Mouse (Mus musculus) lung, adult 2 months (tissue): ENCODE measurements around the gene Fam3a. TPM values are rescaled to one million over a fixed set of nuclear protein-coding genes. Genes with fewer than 3 reads are reported as not detected.
A peak's percentile ranks its signal among the peaks of the same experiment; 100 is the strongest.

ENCODE experiments used
- DNase-seq: peaks from one replicate; pipeline ENCODE4 v3.0.0; 2022
- H3K4me1 ChIP-seq: fragments of 200-500 bp; 2 replicates; pipeline ENCODE4 v1.6.1; 2011; ENCODE audit warnings: low read length; ENCODE audit not compliant: control insufficient read depth, insufficient read depth
- H3K4me3 ChIP-seq: fragments of 200-500 bp; replicated peaks from 2 replicates; pipeline ENCODE3; 2011; ENCODE audit warnings: low read depth, mild to moderate bottlenecking, control low read depth, low read length; ENCODE audit errors: extremely low read depth
- CTCF ChIP-seq: fragments of 200-500 bp; IDR thresholded peaks from 2 replicates; pipeline ENCODE4 v1.5.1; 2011; ENCODE audit warnings: mild to moderate bottlenecking, low read length, control low read depth; ENCODE audit not compliant: insufficient read depth
- POLR2A ChIP-seq: fragments of 200-500 bp; IDR thresholded peaks from 2 replicates; pipeline ENCODE4 v1.6.1; 2011; ENCODE audit warnings: low read depth, mild to moderate bottlenecking, control low read depth, low read length, borderline replicate concordance; ENCODE audit errors: extremely low read depth
- WGBS: fragments of 180-500 bp; shearing (Covaris S2); methylation state at CpG from one replicate; pipeline ENCODE4 v1.1.7; 2018; 5-methylcytosine and 5-hydroxymethylcytosine counted together
- polyA plus RNA-seq: library from polyadenylated mRNA; depleted of rRNA; stranded (reverse); fragments of >200 nt; gene quantifications from 2 replicates; pipeline ENCODE4 v1.2.3, GENCODE M21; 2012; rRNA removed

Gene Fam3a
- 50.9 and 53.3 TPM in 2 replicates for polyA plus RNA-seq

DNA sequence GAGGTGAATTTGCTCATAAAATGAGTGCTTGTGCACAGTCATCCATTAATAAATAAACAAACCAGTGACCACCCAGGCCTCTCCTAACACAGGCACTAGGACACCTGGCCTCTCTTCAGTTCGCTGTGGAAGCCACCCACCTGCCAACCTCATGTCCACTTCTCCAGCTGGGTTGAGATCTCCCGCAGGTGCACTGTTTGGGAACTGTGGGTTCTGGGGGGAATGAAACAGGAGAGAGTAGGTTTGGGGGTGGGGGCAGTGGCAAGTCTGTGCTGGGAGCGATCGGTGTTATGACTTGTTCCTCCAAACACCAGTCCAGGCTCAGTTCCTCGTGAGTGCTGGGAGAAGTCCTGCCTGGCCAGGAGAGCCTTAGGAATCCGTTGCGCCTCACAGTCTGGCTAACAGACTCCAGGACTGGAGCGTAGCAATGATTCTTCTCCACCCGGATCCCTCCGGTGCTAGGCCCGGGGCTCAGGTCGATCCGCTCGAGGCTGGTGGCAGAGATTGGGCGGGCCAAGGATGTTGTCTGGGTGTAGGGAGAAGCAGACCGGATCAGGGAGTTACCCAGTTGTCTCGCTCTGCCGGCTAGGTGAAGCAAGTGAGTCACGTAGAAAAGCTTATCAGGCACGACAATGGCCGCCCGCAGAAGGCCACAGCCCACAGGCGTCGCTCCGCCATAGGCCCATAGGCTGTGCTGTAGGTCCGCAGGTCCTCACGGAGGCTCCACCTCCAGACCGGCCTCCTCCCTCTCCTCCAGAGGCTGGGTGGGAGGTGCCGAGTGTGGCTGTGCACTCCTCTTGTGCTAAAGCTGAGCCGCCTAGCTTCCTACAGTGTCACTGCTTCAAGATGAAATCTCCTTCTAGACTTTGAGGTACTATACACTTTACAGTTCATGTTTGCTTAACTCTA lies at the start of gene Fam3a, which contains the start of gene Ikbkg:
Gene Fam3a, minus strand, starts transcription at position 738 of the 909 bp plus-strand sequence.
Gene Ikbkg, plus strand, starts transcription at position 756 of the 909 bp plus-strand sequence.
- 30% methylated on average over 30 of the region's 30 CpGs for WGBS
- Histone ChIP-seq H3K4me1 (no peaks in the 10 kb centered on the region; the same call in 1 of the 2 replicates), H3K4me3 (peak within 1 kb of the TSS; percentile 78)
- DNase-seq: peak; percentile 64
- TF ChIP-seq CTCF: no peak
- TF ChIP-seq POLR2A: peak; percentile 88; the same call in 1 of the 2 replicates

DNA sequence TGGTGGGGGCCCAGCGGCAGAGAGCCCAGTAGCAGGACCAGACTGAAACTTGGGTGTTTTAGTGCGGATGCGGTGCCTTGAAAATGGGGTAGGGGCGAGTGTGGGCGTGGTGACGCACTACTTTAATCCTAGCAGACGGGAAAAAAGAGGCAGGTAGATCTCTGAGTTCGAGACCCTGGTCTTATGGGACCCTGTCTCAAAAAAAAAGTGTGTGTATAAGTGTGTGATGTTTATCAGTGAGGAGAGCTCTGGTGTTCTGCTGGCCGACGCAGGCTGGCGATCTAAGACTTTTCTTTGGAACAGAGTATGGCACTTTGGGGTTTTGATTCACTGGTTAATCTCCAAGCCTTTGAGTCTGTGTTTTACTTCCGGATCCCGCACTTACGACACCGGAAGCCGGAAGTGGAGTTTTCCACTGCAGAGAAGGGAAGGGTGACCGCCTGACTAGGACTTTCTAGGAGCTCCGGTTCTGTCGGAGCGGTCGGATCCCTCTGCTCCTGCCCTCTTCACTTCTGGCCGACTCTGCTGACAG lies 36.3 kb upstream of the Fam3a start:
- peak overlapping the region; percentile 94 for H3K4me3 ChIP-seq
- H3K4me1 ChIP-seq: peaks cover 10% of the 10 kb centered on the region
- TF ChIP-seq POLR2A: peak; percentile 50; the same call in 1 of the 2 replicates
- TF ChIP-seq CTCF: no peak
- DNase-seq: peak; percentile 71
- WGBS: 37% methylated on average over 22 of the region's 22 CpGs

DNA sequence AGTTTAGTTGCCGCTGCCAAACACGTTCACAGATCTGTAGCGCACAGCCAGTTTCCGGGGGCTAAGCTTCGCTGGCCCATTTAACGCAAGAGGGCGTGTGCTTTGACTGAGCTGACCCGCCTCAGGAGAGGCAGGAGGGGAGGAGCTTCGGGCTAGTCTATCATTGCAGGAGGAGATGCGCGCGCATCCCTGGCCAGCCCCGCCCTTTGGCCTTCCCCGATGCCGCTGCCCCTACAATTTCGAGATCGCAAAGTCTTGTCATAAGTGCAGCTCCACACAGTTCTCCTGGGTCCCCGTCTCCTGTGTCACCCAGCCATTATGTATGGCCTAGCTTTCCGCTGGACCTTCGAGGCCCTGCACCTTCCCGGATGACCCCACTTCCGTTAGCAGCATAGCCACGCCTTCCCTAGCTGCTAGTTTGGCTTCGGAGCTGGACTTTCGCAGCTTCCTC lies 35.8 kb upstream of the Fam3a start, which contains the start of gene G6pdx:
Gene G6pdx, minus strand, starts transcription at position 369 of the 451 bp plus-strand sequence.
- peaks cover 10% of the 10 kb centered on the region for H3K4me1 ChIP-seq
- DNase-seq: peak; percentile 83
- TF ChIP-seq POLR2A (peak; percentile 78), CTCF (no peak)
- 31% methylated on average over 25 of the region's 25 CpGs for WGBS
- peak within 1 kb of the TSS; percentile 94 for H3K4me3 ChIP-seq

DNA sequence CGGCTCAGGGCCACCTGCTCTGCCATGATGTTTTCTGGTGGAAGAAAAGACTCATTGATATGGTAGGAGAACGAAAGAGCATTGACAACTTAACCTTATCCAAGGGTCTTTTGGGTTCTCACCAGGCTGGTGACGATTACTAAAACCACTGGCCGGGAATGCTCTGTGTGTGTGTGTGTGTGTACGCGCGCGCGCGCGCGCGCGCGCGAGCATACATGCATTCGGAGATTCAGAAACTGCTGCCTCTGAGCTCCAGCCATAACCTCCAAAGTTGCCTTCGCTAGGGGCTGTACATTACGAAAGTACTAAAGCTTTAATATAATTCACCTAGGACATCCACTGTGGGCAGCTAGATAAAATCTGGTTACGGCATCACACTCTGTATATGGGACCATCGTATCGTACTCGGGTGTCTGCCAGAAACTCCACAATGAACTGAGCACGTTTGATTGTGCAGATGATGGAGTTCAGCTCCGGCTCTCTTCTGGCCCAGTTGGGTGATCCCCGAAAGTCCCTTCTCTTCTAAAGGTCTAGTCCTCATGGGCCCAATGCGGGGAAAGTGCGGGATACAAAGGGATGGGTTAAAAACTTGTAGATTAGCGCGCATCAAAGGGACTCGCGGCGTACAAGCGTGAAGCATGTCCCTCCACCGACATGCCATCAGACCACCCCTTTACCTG lies 35.2 kb upstream of the Fam3a start:
- H3K4me1 ChIP-seq: peaks cover 10% of the 10 kb centered on the region
- no peak for TF ChIP-seq POLR2A
- TF ChIP-seq CTCF: no peak
- WGBS: 39% methylated on average over 35 of the region's 35 CpGs
- H3K4me3 ChIP-seq: peak overlapping the region; percentile 94
- peak; percentile 19 for DNase-seq

DNA sequence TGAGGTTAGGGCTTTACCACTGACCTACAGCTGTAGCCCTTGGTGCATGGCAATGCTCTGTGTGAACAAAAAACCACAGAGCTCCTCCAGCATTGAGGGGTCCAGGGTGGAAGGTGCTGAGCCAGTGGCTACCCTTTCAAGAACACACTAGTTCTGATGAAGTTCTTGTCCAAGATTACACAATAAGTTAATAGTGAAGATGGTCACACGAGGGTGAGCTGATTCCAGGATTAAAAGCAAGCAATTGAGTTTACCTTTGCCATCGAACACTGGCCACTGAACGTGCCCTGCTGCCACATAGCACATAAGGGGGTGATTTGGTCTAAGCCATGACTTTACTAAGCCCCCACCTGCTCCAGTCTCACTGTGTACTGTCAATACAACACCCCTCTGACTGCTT lies 34.0 kb upstream of the Fam3a start:
- no peak for DNase-seq
- 64% methylated on average over 3 of the region's 3 CpGs for WGBS
- TF ChIP-seq CTCF (no peak), POLR2A (no peak)
- Histone ChIP-seq H3K4me3 (no peak overlapping the region), H3K4me1 (peaks cover 10% of the 10 kb centered on the region)

DNA sequence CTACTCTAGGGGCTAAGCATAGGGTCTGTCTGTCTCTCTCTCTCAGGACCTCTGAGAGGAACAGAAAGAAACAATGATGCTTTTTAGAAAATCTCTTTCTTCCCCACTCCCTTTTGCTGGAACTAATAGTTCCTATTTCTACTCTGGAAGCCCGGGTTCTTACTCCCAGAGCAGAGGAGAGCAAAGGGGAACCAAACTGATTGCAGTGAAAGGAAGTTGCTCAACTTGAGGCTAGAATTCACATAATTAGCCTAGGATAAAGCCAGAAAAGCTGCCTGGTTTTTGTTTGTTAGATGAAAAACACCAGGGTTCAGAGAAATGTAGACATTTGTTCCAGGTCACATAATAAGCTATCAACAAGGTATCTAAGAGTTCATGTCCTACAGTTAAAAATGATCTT lies 33.2 kb upstream of the Fam3a start:
- TF ChIP-seq CTCF (no peak), POLR2A (no peak)
- 41% methylated on average over 1 of the region's 1 CpGs for WGBS
- H3K4me3 ChIP-seq: no peak overlapping the region

DNA sequence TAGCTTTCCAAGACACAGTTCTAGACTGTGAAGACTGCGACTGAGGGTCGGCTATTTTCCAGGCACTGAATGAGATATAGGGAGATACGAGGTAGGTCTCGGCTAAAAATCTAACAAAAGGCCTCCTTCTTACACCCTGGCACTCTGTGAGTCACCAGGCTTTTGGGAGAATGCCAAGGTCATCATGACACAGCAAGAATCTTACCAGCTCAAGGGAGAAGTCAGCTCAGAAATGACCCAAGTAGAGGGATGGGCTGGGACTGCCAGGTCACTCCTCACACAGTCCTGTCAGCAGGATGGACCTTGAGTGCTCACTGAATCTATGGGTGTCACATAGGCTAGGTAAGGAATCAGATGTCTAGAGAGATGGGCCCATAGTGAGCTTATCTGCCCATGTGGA lies 32.1 kb upstream of the Fam3a start:
- Histone ChIP-seq H3K4me3 (peak overlapping the region; percentile 34), H3K4me1 (peaks cover 10% of the 10 kb centered on the region)
- peak; percentile 14; the same call in 1 of the 2 replicates for TF ChIP-seq POLR2A
- no peak for TF ChIP-seq CTCF
- DNase-seq: peak; percentile 29
- 69% methylated on average over 4 of the region's 4 CpGs for WGBS

More for the DNA sequence above, 33.2 kb upstream of the Fam3a start:
- H3K4me1 ChIP-seq: peaks cover 10% of the 10 kb centered on the region
- no peak for DNase-seq

DNA sequence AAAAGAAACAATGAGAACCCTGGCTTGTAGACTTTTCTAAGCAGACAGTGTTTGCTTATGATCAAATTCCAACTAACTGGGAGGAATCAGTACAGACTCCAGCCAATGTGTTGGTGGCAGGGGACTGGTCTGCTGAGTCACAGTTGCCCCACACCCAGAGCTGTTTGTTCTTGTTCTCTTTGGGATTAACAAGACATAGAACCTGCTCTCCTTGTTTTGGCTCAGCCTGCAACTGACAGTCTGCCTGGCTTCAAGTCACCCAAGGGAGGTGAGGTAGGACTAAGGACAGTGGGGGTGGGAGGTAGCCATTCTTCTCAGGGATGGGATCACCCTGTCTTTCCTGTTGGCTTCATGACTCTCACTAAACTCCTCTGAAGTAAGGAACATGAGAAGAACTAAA lies 31.4 kb upstream of the Fam3a start:
- no peak for DNase-seq
- H3K4me3 ChIP-seq: peak overlapping the region; percentile 9

DNA sequence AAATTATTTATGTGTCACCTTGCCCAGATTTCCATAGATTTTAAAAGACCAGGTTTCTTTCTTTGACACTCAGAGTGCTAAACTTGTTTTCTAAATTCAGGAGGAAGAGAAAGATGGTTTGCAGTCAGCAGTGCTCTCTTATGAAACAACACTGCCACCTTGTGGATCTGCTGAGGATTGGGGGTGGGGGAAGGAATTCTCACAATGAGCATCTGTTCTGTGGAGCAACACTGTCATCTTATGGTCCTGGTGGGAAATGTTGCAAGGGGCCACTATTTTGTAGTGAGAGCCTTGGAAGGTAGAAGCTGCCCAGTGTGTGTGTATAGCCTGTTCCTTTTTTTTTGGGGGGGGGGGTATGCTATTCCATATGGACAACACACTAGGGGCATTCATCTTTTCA lies 20.3 kb upstream of the Fam3a start:
- Histone ChIP-seq H3K4me3 (no peak overlapping the region), H3K4me1 (no peaks in the 10 kb centered on the region)
- peak; percentile 33 for DNase-seq
- TF ChIP-seq POLR2A (no peak), CTCF (peak; percentile 47)

More for the DNA sequence above, 31.4 kb upstream of the Fam3a start:
- H3K4me1 ChIP-seq: peaks cover 10% of the 10 kb centered on the region
- TF ChIP-seq POLR2A (no peak), CTCF (no peak)

DNA sequence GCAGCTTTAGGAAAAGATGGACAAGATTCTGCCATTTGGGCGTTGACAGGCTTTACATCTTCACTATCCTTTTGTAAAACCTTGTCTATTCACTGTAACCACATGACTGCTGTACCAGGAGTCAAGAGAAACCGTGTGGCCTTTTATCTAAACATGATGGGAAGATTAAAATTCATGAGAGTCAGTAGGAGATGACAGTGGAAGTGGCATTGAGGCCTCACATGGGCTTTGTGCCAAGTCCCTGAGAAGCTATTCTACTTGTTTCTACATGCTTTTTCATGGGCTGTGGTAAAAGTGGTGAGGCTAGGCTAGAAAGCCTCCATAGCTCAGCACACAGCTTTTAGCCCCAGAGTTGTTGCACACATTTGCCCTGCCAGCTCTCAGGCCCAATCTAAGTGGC lies 15.3 kb upstream of the Fam3a start:
- WGBS: 34% methylated on average over 2 of the region's 2 CpGs
- TF ChIP-seq POLR2A (no peak), CTCF (no peak)

More for the DNA sequence above, 15.3 kb upstream of the Fam3a start:
- no peak for DNase-seq
- Histone ChIP-seq H3K4me3 (no peak overlapping the region), H3K4me1 (no peaks in the 10 kb centered on the region)
